Mouse (Mus musculus): ENCODE measurements around the gene Smim11.

GRCm38 (mm10) chr16:92305519-92305918 lies 4.4 kb downstream of the Smim11 start:
- TF ChIP-seq CTCF (IDR thresholded peaks at IDR 0.05; ENCODE audit: low read depth) (peak; percentile 24), EP300 (IDR thresholded peaks at IDR 0.05; ENCODE audit: low read depth) (no peak)

Data from heart, postnatal 0 days (tissue).